Mouse (Mus musculus): ENCODE measurements at regions not wholly inside any gene's neighbourhood (a gene's known extent, or its start where the extent isn't known, plus 50 kb on each side); places are given as distances from the start of the nearest gene placed in this dataset.

- no peak overlapping the region for H3K27ac ChIP-seq (ENCODE audit: poor library complexity, severe bottlenecking)
- H3K36me3 ChIP-seq, result no peaks in the 10 kb centered on the region
- no peak overlapping the region for H3K4me2 ChIP-seq
- no peaks in the 10 kb centered on the region for H3K9me3 ChIP-seq (replicated peaks)
- no peaks in the 10 kb centered on the region for H3K27me3 ChIP-seq (replicated peaks)
- H3K4me1 ChIP-seq (replicated peaks), result no peaks in the 10 kb centered on the region
- ATAC-seq (ENCODE audit: insufficient number of reproducible peaks, low FRiP score), result no peak
- no peak overlapping the region for H3K4me3 ChIP-seq
- H3K9ac ChIP-seq, result no peak overlapping the region
- 83% methylated on average over 4 of the region's 4 CpGs for WGBS
Observed at GRCm38 (mm10) chr14:71257650-71258049, 658.0 kb upstream of the Fam160b2 start.

GRCm38 (mm10) chr14:71254207-71254606 lies 654.6 kb upstream of the Fam160b2 start:
- Histone ChIP-seq H3K27me3 (replicated peaks) (no peaks in the 10 kb centered on the region), H3K4me1 (replicated peaks) (no peaks in the 10 kb centered on the region), H3K27ac (ENCODE audit: poor library complexity, severe bottlenecking) (no peak overlapping the region), H3K4me2 (no peak overlapping the region), H3K36me3 (no peaks in the 10 kb centered on the region), H3K9ac (no peak overlapping the region), H3K9me3 (replicated peaks) (no peaks in the 10 kb centered on the region), H3K4me3 (no peak overlapping the region)
- 49% methylated on average over 1 of the region's 1 CpGs for WGBS
- no peak for ATAC-seq (ENCODE audit: insufficient number of reproducible peaks, low FRiP score)

GRCm38 (mm10) chr14:71252136-71252535 lies 652.5 kb upstream of the Fam160b2 start:
- no peaks in the 10 kb centered on the region for H3K9me3 ChIP-seq (replicated peaks)
- 79% methylated on average over 3 of the region's 3 CpGs for WGBS
- no peak overlapping the region for H3K4me3 ChIP-seq
- H3K4me2 ChIP-seq, result no peak overlapping the region
- no peak for ATAC-seq (ENCODE audit: insufficient number of reproducible peaks, low FRiP score)
- H3K9ac ChIP-seq, result no peak overlapping the region
- H3K27ac ChIP-seq (ENCODE audit: poor library complexity, severe bottlenecking), result no peak overlapping the region
- no peaks in the 10 kb centered on the region for H3K4me1 ChIP-seq (replicated peaks)
- no peaks in the 10 kb centered on the region for H3K36me3 ChIP-seq
- H3K27me3 ChIP-seq (replicated peaks), result no peaks in the 10 kb centered on the region

GRCm38 (mm10) chr14:71251116-71251515 lies 651.5 kb upstream of the Fam160b2 start:
- no peaks in the 10 kb centered on the region for H3K4me1 ChIP-seq (replicated peaks)
- 90% methylated on average over 1 of the region's 1 CpGs for WGBS
- H3K27ac ChIP-seq (ENCODE audit: poor library complexity, severe bottlenecking), result no peak overlapping the region

GRCm38 (mm10) chr14:71249387-71249965 lies 649.8 kb upstream of the Fam160b2 start:
- Histone ChIP-seq H3K4me2 (no peak overlapping the region), H3K4me3 (no peak overlapping the region), H3K9me3 (replicated peaks) (no peaks in the 10 kb centered on the region), H3K4me1 (replicated peaks) (no peaks in the 10 kb centered on the region), H3K9ac (no peak overlapping the region), H3K27ac (ENCODE audit: poor library complexity, severe bottlenecking) (no peak overlapping the region), H3K36me3 (no peaks in the 10 kb centered on the region), H3K27me3 (replicated peaks) (no peaks in the 10 kb centered on the region)
- 31% methylated on average over 7 of the region's 7 CpGs for WGBS
- ATAC-seq (ENCODE audit: insufficient number of reproducible peaks, low FRiP score), result no peak

More at GRCm38 (mm10) chr14:71251116-71251515, 651.5 kb upstream of the Fam160b2 start:
- H3K9ac ChIP-seq, result no peak overlapping the region
- no peak overlapping the region for H3K4me2 ChIP-seq
- ATAC-seq (ENCODE audit: insufficient number of reproducible peaks, low FRiP score), result no peak
- no peak overlapping the region for H3K4me3 ChIP-seq
- no peaks in the 10 kb centered on the region for H3K36me3 ChIP-seq
- no peaks in the 10 kb centered on the region for H3K27me3 ChIP-seq (replicated peaks)
- no peaks in the 10 kb centered on the region for H3K9me3 ChIP-seq (replicated peaks)

- Histone ChIP-seq H3K27ac (ENCODE audit: poor library complexity, severe bottlenecking) (no peak overlapping the region), H3K36me3 (no peaks in the 10 kb centered on the region), H3K9ac (no peak overlapping the region), H3K9me3 (replicated peaks) (no peaks in the 10 kb centered on the region), H3K4me2 (no peak overlapping the region), H3K4me3 (no peak overlapping the region), H3K4me1 (replicated peaks) (no peaks in the 10 kb centered on the region), H3K27me3 (replicated peaks) (no peaks in the 10 kb centered on the region)
- ATAC-seq (ENCODE audit: insufficient number of reproducible peaks, low FRiP score), result no peak
- WGBS, result 74% methylated on average over 2 of the region's 2 CpGs
Observed at GRCm38 (mm10) chr14:71248534-71248933, 648.9 kb upstream of the Fam160b2 start.

GRCm38 (mm10) chr14:71241655-71242390 lies 642.2 kb upstream of the Fam160b2 start:
- Histone ChIP-seq H3K9ac (no peak overlapping the region), H3K4me2 (no peak overlapping the region), H3K36me3 (no peaks in the 10 kb centered on the region), H3K4me1 (replicated peaks) (no peaks in the 10 kb centered on the region), H3K27ac (ENCODE audit: poor library complexity, severe bottlenecking) (no peak overlapping the region), H3K4me3 (no peak overlapping the region), H3K27me3 (replicated peaks) (no peaks in the 10 kb centered on the region), H3K9me3 (replicated peaks) (no peaks in the 10 kb centered on the region)
- no peak for ATAC-seq (ENCODE audit: insufficient number of reproducible peaks, low FRiP score)
- 63% methylated on average over 10 of the region's 10 CpGs for WGBS

- Histone ChIP-seq H3K4me1 (replicated peaks) (no peaks in the 10 kb centered on the region), H3K36me3 (no peaks in the 10 kb centered on the region), H3K9me3 (replicated peaks) (no peaks in the 10 kb centered on the region), H3K4me2 (no peak overlapping the region), H3K27me3 (replicated peaks) (no peaks in the 10 kb centered on the region), H3K9ac (no peak overlapping the region), H3K4me3 (no peak overlapping the region), H3K27ac (ENCODE audit: poor library complexity, severe bottlenecking) (no peak overlapping the region)
- no peak for ATAC-seq (ENCODE audit: insufficient number of reproducible peaks, low FRiP score)
- WGBS, result 85% methylated on average over 6 of the region's 6 CpGs
Observed at GRCm38 (mm10) chr14:71236192-71236591, 636.6 kb upstream of the Fam160b2 start.

GRCm38 (mm10) chr14:71234900-71235299 lies 635.3 kb upstream of the Fam160b2 start:
- no peak overlapping the region for H3K4me2 ChIP-seq
- no peak overlapping the region for H3K27ac ChIP-seq (ENCODE audit: poor library complexity, severe bottlenecking)
- ATAC-seq (ENCODE audit: insufficient number of reproducible peaks, low FRiP score), result no peak
- no peak overlapping the region for H3K4me3 ChIP-seq
- H3K36me3 ChIP-seq, result no peaks in the 10 kb centered on the region
- H3K27me3 ChIP-seq (replicated peaks), result no peaks in the 10 kb centered on the region
- WGBS, result 67% methylated on average over 2 of the region's 2 CpGs
- H3K9ac ChIP-seq, result no peak overlapping the region
- no peaks in the 10 kb centered on the region for H3K4me1 ChIP-seq (replicated peaks)
- H3K9me3 ChIP-seq (replicated peaks), result no peaks in the 10 kb centered on the region

- Histone ChIP-seq H3K36me3 (no peaks in the 10 kb centered on the region), H3K4me3 (no peak overlapping the region), H3K9ac (no peak overlapping the region), H3K27me3 (replicated peaks) (no peaks in the 10 kb centered on the region), H3K4me2 (no peak overlapping the region), H3K4me1 (replicated peaks) (no peaks in the 10 kb centered on the region), H3K27ac (ENCODE audit: poor library complexity, severe bottlenecking) (no peak overlapping the region), H3K9me3 (replicated peaks) (no peaks in the 10 kb centered on the region)
- ATAC-seq (ENCODE audit: insufficient number of reproducible peaks, low FRiP score), result no peak
- WGBS, result 73% methylated on average over 2 of the region's 2 CpGs
Observed at GRCm38 (mm10) chr14:71234276-71234675, 634.6 kb upstream of the Fam160b2 start.

- WGBS, result 73% methylated on average over 4 of the region's 4 CpGs
- H3K27ac ChIP-seq (ENCODE audit: poor library complexity, severe bottlenecking), result no peak overlapping the region
- ATAC-seq (ENCODE audit: insufficient number of reproducible peaks, low FRiP score), result no peak
Observed at GRCm38 (mm10) chr14:71231223-71231815, 631.7 kb upstream of the Fam160b2 start.

More at GRCm38 (mm10) chr14:71231223-71231815, 631.7 kb upstream of the Fam160b2 start:
- Histone ChIP-seq H3K36me3 (no peaks in the 10 kb centered on the region), H3K9ac (no peak overlapping the region), H3K9me3 (replicated peaks) (no peaks in the 10 kb centered on the region), H3K4me1 (replicated peaks) (no peaks in the 10 kb centered on the region), H3K4me2 (no peak overlapping the region), H3K4me3 (no peak overlapping the region), H3K27me3 (replicated peaks) (no peaks in the 10 kb centered on the region)

All from heart, embryonic 12.5 days (tissue).